Mouse (Mus musculus): Measurements from ENCODE around the gene Kmt5b. TPM values are rescaled to one million over a fixed set of nuclear protein-coding genes. Genes with fewer than 3 reads are reported as not detected.

Kmt5b gene
- polyA plus RNA-seq, 1 experiment from 2014 or later = 20.0 TPM

- H3K27me3 ChIP-seq (ENCODE audit: insufficient read depth, low read length) = no peaks in the 10 kb centered on the region
- no peak overlapping the region for H3K27ac ChIP-seq
- H3K4me1 ChIP-seq (replicated peaks; ENCODE audit: insufficient read depth, low read length) = 0 out of 2 replicates have a peak, but pooled peaks cover 10% of the 10 kb centered on the region
- H3K36me3 ChIP-seq (ENCODE audit: insufficient read depth, low read length) = no peaks in the 10 kb centered on the region
- no peak overlapping the region for H3K9ac ChIP-seq (ENCODE audit: low read depth, low read length)
- ATAC-seq (replicated peaks; ENCODE audit: low FRiP score, low read depth) (no peak), DNase-seq (ENCODE audit: low spot score) (no peak)
- H3K4me2 ChIP-seq (ENCODE audit: low read length) = no peak overlapping the region
- no peak overlapping the region for H3K4me3 ChIP-seq (replicated peaks; ENCODE audit: low read depth, low read length)
- WGBS = 87% methylated on average over 9 of the region's 9 CpGs
- no peaks in the 10 kb centered on the region for H3K9me3 ChIP-seq (replicated peaks; ENCODE audit: low read length)
- TF ChIP-seq CTCF (IDR thresholded peaks at IDR 0.05; ENCODE audit: low read depth) = no peak
Observed at GRCm38 (mm10) chr19:3836791-3837190, 69.6 kb downstream of the Kmt5b start.

DNA sequence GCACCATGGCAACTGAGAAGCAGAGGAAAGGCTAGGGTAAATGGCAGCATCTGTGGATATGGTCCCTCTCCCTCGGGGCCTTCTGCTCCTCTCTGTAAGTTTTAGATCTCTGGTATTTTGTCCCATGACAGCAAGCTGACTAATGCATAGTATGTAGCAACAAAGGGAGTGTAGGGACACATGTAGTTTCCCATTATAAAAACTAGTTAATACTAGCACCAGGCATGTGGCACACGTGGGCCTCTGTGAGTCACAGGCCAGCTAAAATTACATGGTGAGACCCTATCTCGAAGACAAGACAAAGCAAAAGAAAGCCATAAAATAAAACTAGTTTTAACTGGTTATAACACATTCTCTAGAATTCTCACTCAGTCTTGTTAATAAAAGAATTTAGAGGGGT, 71.7 kb downstream of the Kmt5b start:
- no peak for TF ChIP-seq CTCF (IDR thresholded peaks at IDR 0.05; ENCODE audit: low read depth)
- Histone ChIP-seq H3K27ac (no peak overlapping the region), H3K9me3 (replicated peaks; ENCODE audit: low read length) (no peaks in the 10 kb centered on the region), H3K4me3 (replicated peaks; ENCODE audit: low read depth, low read length) (no peak overlapping the region), H3K4me2 (ENCODE audit: low read length) (no peak overlapping the region), H3K36me3 (ENCODE audit: insufficient read depth, low read length) (no peaks in the 10 kb centered on the region), H3K27me3 (ENCODE audit: insufficient read depth, low read length) (no peaks in the 10 kb centered on the region), H3K4me1 (replicated peaks; ENCODE audit: insufficient read depth, low read length) (no peaks in the 10 kb centered on the region), H3K9ac (ENCODE audit: low read depth, low read length) (no peak overlapping the region)
- no peak for ATAC-seq (replicated peaks; ENCODE audit: low FRiP score, low read depth)
- no peak for DNase-seq (ENCODE audit: low spot score)
- WGBS = 62% methylated on average over 3 of the region's 3 CpGs

GRCm38 (mm10) chr19:3839686-3840085, 72.5 kb downstream of the Kmt5b start:
- Histone ChIP-seq H3K9ac (ENCODE audit: low read depth, low read length) (no peak overlapping the region), H3K27ac (0 out of 2 replicates have a peak overlapping the region, but pooled peaks have one; percentile 0), H3K4me2 (ENCODE audit: low read length) (no peak overlapping the region), H3K27me3 (ENCODE audit: insufficient read depth, low read length) (no peaks in the 10 kb centered on the region), H3K4me1 (replicated peaks; ENCODE audit: insufficient read depth, low read length) (no peaks in the 10 kb centered on the region), H3K36me3 (ENCODE audit: insufficient read depth, low read length) (no peaks in the 10 kb centered on the region), H3K9me3 (replicated peaks; ENCODE audit: low read length) (no peaks in the 10 kb centered on the region), H3K4me3 (replicated peaks; ENCODE audit: low read depth, low read length) (no peak overlapping the region)
- TF ChIP-seq CTCF (IDR thresholded peaks at IDR 0.05; ENCODE audit: low read depth) = no peak
- DNase-seq (ENCODE audit: low spot score) (no peak), ATAC-seq (replicated peaks; ENCODE audit: low FRiP score, low read depth) (no peak)
- WGBS = 17% methylated on average over 2 of the region's 2 CpGs

DNA sequence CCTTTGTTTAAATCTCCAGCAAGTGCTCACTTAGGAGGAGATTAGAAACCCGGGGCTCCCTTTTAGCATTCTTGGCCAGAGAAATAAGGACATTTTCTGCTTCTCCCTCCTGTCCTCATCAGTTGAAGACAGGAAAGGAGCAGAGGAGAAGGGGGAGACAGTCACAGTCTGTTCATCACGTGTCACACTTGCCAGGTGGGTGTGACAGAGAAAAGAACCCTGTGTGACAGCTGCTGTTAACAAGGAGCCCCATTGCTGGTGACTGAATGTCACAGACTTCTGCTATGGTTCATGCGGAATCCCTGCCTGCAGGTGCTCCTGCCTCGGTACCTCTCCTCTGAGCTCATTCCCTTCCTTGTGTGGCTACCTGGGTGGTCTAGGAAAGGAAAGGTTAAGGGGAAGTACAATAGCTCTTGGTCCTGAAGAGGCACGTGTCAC, 73.0 kb downstream of the Kmt5b start:
- no peak for ATAC-seq (replicated peaks; ENCODE audit: low FRiP score, low read depth)
- no peaks in the 10 kb centered on the region for H3K4me1 ChIP-seq (replicated peaks; ENCODE audit: insufficient read depth, low read length)
- no peak overlapping the region for H3K9ac ChIP-seq (ENCODE audit: low read depth, low read length)
- 33% methylated on average over 5 of the region's 5 CpGs for whole genome bisulfite sequencing
- peak overlapping the region; percentile 27; the same call in 1 of the 2 replicates for H3K27ac ChIP-seq
- TF ChIP-seq CTCF (IDR thresholded peaks at IDR 0.05; ENCODE audit: low read depth) = no peak
- no peak for DNase-seq (ENCODE audit: low spot score)
- no peaks in the 10 kb centered on the region for H3K36me3 ChIP-seq (ENCODE audit: insufficient read depth, low read length)
- no peak overlapping the region for H3K4me2 ChIP-seq (ENCODE audit: low read length)
- H3K4me3 ChIP-seq (replicated peaks; ENCODE audit: low read depth, low read length) = no peak overlapping the region
- no peaks in the 10 kb centered on the region for H3K9me3 ChIP-seq (replicated peaks; ENCODE audit: low read length)
- no peaks in the 10 kb centered on the region for H3K27me3 ChIP-seq (ENCODE audit: insufficient read depth, low read length)

- Histone ChIP-seq H3K9ac (ENCODE audit: low read depth, low read length) (no peak overlapping the region), H3K27me3 (ENCODE audit: insufficient read depth, low read length) (no peaks in the 10 kb centered on the region), H3K4me1 (replicated peaks; ENCODE audit: insufficient read depth, low read length) (no peaks in the 10 kb centered on the region), H3K36me3 (ENCODE audit: insufficient read depth, low read length) (no peaks in the 10 kb centered on the region), H3K9me3 (replicated peaks; ENCODE audit: low read length) (no peaks in the 10 kb centered on the region), H3K4me3 (replicated peaks; ENCODE audit: low read depth, low read length) (no peak overlapping the region), H3K27ac (peak overlapping the region; percentile 27; the same call in 1 of the 2 replicates), H3K4me2 (ENCODE audit: low read length) (no peak overlapping the region)
- no peak for DNase-seq (ENCODE audit: low spot score)
- TF ChIP-seq CTCF (IDR thresholded peaks at IDR 0.05; ENCODE audit: low read depth) = no peak
- no peak for ATAC-seq (replicated peaks; ENCODE audit: low FRiP score, low read depth)
- 83% methylated on average over 5 of the region's 5 CpGs for WGBS
Observed at GRCm38 (mm10) chr19:3840685-3841084, 73.5 kb downstream of the Kmt5b start.

GRCm38 (mm10) chr19:3842359-3843148, 75.3 kb downstream of the Kmt5b start:
- no peaks in the 10 kb centered on the region for H3K4me1 ChIP-seq (replicated peaks; ENCODE audit: insufficient read depth, low read length)
- no peak overlapping the region for H3K9ac ChIP-seq (ENCODE audit: low read depth, low read length)
- H3K36me3 ChIP-seq (ENCODE audit: insufficient read depth, low read length) = no peaks in the 10 kb centered on the region
- no peak for TF ChIP-seq CTCF (IDR thresholded peaks at IDR 0.05; ENCODE audit: low read depth)
- H3K4me3 ChIP-seq (replicated peaks; ENCODE audit: low read depth, low read length) = no peak overlapping the region
- DNase-seq (ENCODE audit: low spot score) (peak; percentile 20), ATAC-seq (replicated peaks; ENCODE audit: low FRiP score, low read depth) (peak; percentile 87)
- H3K4me2 ChIP-seq (ENCODE audit: low read length) = no peak overlapping the region
- peak overlapping the region; percentile 81 for H3K27ac ChIP-seq
- WGBS = 48% methylated on average over 12 of the region's 12 CpGs
- H3K27me3 ChIP-seq (ENCODE audit: insufficient read depth, low read length) = no peaks in the 10 kb centered on the region
- H3K9me3 ChIP-seq (replicated peaks; ENCODE audit: low read length) = no peaks in the 10 kb centered on the region
